ENCODE assay signal across 8 mouse cellular contexts in the genomic region with DNA sequence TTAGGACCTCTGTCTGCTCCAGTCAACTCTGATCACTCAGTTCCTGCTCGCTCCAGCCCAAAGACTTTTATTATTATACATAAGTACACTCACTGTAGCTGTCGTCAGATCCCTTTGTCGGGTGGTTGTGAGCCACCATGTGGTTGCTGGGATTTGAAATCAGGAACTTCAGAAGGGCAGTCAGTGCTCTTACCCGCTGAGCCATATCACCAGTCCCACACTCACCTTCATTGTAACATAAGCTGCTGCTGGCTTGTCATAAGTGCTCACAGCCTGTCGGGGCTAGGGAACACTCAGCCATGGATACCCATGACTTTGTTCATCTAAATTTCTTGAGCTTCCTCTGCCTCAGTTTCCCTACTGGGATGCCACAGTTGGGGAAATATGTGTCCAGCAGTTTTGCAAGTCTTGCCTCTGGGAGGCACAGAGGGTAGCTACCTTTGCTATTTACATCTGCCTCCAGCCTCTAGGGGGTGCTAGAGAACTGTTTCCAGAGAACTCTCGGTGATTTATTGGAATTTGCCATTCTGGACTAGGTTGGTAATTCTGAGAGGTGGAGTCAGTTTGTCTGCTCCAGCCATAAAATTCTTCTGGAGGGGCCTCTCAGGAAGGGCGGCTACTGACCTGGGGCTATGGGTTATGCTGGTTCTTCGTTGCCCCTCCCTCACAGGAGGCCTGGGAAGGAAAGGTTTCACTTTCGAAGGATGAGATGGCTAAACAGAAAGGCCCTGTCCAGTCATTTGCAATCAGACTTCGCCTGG. TPM values are rescaled to one million over a fixed set of nuclear protein-coding genes. Genes with fewer than 3 reads are reported as not detected.
A peak's percentile ranks its signal among the peaks of the same experiment; 100 is the strongest.
DNase-seq lines count a peak whose midpoint lies in the region; ATAC-seq and TF ChIP-seq lines count a peak whose summit lies in the region.

No protein-coding gene starts in this region.

- peak; percentile 37; the same call in 1 of the 2 replicates for TF ChIP-seq CTCF in bone marrow macrophage, adult 2 months (IDR thresholded peaks at IDR 0.05; ENCODE audit: low read depth, low read length)

- no peak overlapping the region for H3K9ac ChIP-seq in hindbrain, embryonic 16.5 days (ENCODE audit: low read depth, low read length)

- H3K9me3 ChIP-seq in erythroblast, embryonic 14.5 days (ENCODE audit: control insufficient read depth, low read length): peaks cover 6% of the 10 kb centered on the region; the same call in 1 of the 2 replicates
- no peaks in the 10 kb centered on the region for H3K9me3 ChIP-seq in hindbrain, embryonic 16.5 days (ENCODE audit: control insufficient read depth, low read length)

- WGBS in hindbrain, embryonic 16.5 days: 41% methylated on average over 10 of the region's 10 CpGs

- peaks cover 49% of the 10 kb centered on the region for H3K27me3 ChIP-seq in erythroblast, embryonic 14.5 days (ENCODE audit: control insufficient read depth)
- peaks cover 21% of the 10 kb centered on the region for H3K27me3 ChIP-seq in hindbrain, embryonic 16.5 days (replicated peaks; ENCODE audit: control insufficient read depth, insufficient read depth, low read length)

- H3K4me1 ChIP-seq in bone marrow macrophage, adult 2 months (ENCODE audit: control insufficient read depth, insufficient read depth, low read length): peaks cover 19% of the 10 kb centered on the region
- peaks cover 9% of the 10 kb centered on the region for H3K4me1 ChIP-seq in erythroblast, embryonic 14.5 days (ENCODE audit: control insufficient read depth)
- peaks cover 11% of the 10 kb centered on the region for H3K4me1 ChIP-seq in hindbrain, embryonic 16.5 days (ENCODE audit: control insufficient read depth, insufficient read depth, low read depth, low read length)

- ATAC-seq in hindbrain, embryonic 16.5 days: no peak
- ATAC-seq in megakaryocyte progenitor cell, adult 5-6 weeks (replicated peaks; ENCODE audit: poor library complexity): peak; percentile 71

- peak; percentile 47 to 64 for DNase-seq in urinary bladder, adult 18-20 months (ENCODE audit: low spot score in 2 of 2)
- no peak for DNase-seq in urinary bladder, adult 2 months (ENCODE audit: low spot score)
- DNase-seq in left cerebral cortex, postnatal 25 days (ENCODE audit: low spot score in 2 of 2): peak; percentile 67 to 82
- peak; percentile 45 for DNase-seq in telencephalon, adult 2 months (ENCODE audit: low read depth, low spot score)

- no peaks in the 10 kb centered on the region; the same call in 1 of the 2 replicates for H3K36me3 ChIP-seq in erythroblast, embryonic 14.5 days (ENCODE audit: control insufficient read depth)
- H3K36me3 ChIP-seq in hindbrain, embryonic 16.5 days (ENCODE audit: control insufficient read depth, insufficient read depth, low read length): peaks cover 23% of the 10 kb centered on the region

- peak overlapping the region; percentile 44 for H3K4me3 ChIP-seq in bone marrow macrophage, adult 2 months (ENCODE audit: insufficient read depth, low read length)
- H3K4me3 ChIP-seq in erythroblast, embryonic 14.5 days (replicated peaks): peak overlapping the region; percentile 47
- H3K4me3 ChIP-seq in hindbrain, embryonic 16.5 days (ENCODE audit: low read length): no peak overlapping the region

- intact Hi-C loops in left cerebral cortex, postnatal 25 days (cut with DNase I): no loop called here

- H3K27ac ChIP-seq in bone marrow macrophage, adult 2 months (ENCODE audit: insufficient read depth, low read depth, low read length): no peak overlapping the region
- H3K27ac ChIP-seq in hindbrain, embryonic 16.5 days (ENCODE audit: low read depth, low read length): no peak overlapping the region

- H3K4me2 ChIP-seq in hindbrain, embryonic 16.5 days (ENCODE audit: low read length): peak overlapping the region; percentile 15

- TF ChIP-seq POLR2A in bone marrow macrophage, adult 2 months (IDR thresholded peaks at IDR 0.05; ENCODE audit: borderline replicate concordance, low read depth, low read length): no peak

RNA-seq across cellular contexts. Expression of a gene that starts 3.2 kb away (rescaled TPM):
- 0.04 and 0.11 TPM in 2 replicates for polyA plus RNA-seq in urinary bladder, adult 2 months (2012; rRNA removed)
- polyA plus RNA-seq in bone marrow macrophage, adult 2 months (2012; ENCODE audit: insufficient read depth, insufficient read length, missing spikeins): not detected in 2 replicates
- polyA plus RNA-seq in erythroblast, embryonic 14.5 days (2012): 0.02 TPM in 1 of 2 replicates, not detected in the other
- polyA plus RNA-seq in hindbrain, embryonic 16.5 days (2015; fragmentation: Nextera tagmentation; extraction: Ambion mirVana): 1.4 and 1.8 TPM in 2 replicates
- total RNA-seq in left cerebral cortex, postnatal 25 days (2021): under 1 TPM; 0.60 to 0.71 TPM
- total RNA-seq in megakaryocyte progenitor cell, adult 5-6 weeks (2015): 0.05 TPM in 1 of 2 replicates, not detected in the other
- total RNA-seq in megakaryocyte progenitor cell, adult 5-6 weeks (2017): not detected in 2 replicates

RNA-seq across cellular contexts. Expression of a gene that starts 8.1 kb away (rescaled TPM):
- 12.8 and 13.0 TPM in 2 replicates for polyA plus RNA-seq in urinary bladder, adult 2 months (2012; rRNA removed)
- 13.9 TPM in 2 replicates for polyA plus RNA-seq in bone marrow macrophage, adult 2 months (2012; ENCODE audit: insufficient read depth, insufficient read length, missing spikeins)
- 2.2 and 3.9 TPM in 2 replicates for polyA plus RNA-seq in erythroblast, embryonic 14.5 days (2012)
- 81.4 and 84.1 TPM in 2 replicates for polyA plus RNA-seq in hindbrain, embryonic 16.5 days (2015; fragmentation: Nextera tagmentation; extraction: Ambion mirVana)
- 10 to 100 TPM; 52.8 to 58.2 TPM for total RNA-seq in left cerebral cortex, postnatal 25 days (2021)
- 1.3 and 1.6 TPM in 2 replicates for total RNA-seq in megakaryocyte progenitor cell, adult 5-6 weeks (2015)
- total RNA-seq in megakaryocyte progenitor cell, adult 5-6 weeks (2017): 1.9 and 2.4 TPM in 2 replicates

RNA-seq across cellular contexts. Expression of a gene that starts 22.6 kb away (rescaled TPM):
- 35.0 and 39.3 TPM in 2 replicates for polyA plus RNA-seq in urinary bladder, adult 2 months (2012; rRNA removed)
- 20.4 and 21.3 TPM in 2 replicates for polyA plus RNA-seq in bone marrow macrophage, adult 2 months (2012; ENCODE audit: insufficient read depth, insufficient read length, missing spikeins)
- 1.4 and 2.3 TPM in 2 replicates for polyA plus RNA-seq in erythroblast, embryonic 14.5 days (2012)
- polyA plus RNA-seq in hindbrain, embryonic 16.5 days (2015; fragmentation: Nextera tagmentation; extraction: Ambion mirVana): 202 and 203 TPM in 2 replicates
- total RNA-seq in left cerebral cortex, postnatal 25 days (2021): 100 to 1,000 TPM; 304 to 305 TPM
- total RNA-seq in megakaryocyte progenitor cell, adult 5-6 weeks (2015): 4.7 and 5.1 TPM in 2 replicates
- 9.9 and 10.6 TPM in 2 replicates for total RNA-seq in megakaryocyte progenitor cell, adult 5-6 weeks (2017)

RNA-seq across cellular contexts. Expression of a gene that starts 22.7 kb away (rescaled TPM):
- polyA plus RNA-seq in urinary bladder, adult 2 months (2012; rRNA removed): 10.4 and 15.3 TPM in 2 replicates
- 17.3 and 20.1 TPM in 2 replicates for polyA plus RNA-seq in bone marrow macrophage, adult 2 months (2012; ENCODE audit: insufficient read depth, insufficient read length, missing spikeins)
- polyA plus RNA-seq in erythroblast, embryonic 14.5 days (2012): 46.9 and 56.9 TPM in 2 replicates
- polyA plus RNA-seq in hindbrain, embryonic 16.5 days (2015; fragmentation: Nextera tagmentation; extraction: Ambion mirVana): 20.8 and 21.1 TPM in 2 replicates
- total RNA-seq in left cerebral cortex, postnatal 25 days (2021): 1 to 10 TPM; 3.0 to 3.3 TPM
- total RNA-seq in megakaryocyte progenitor cell, adult 5-6 weeks (2015): 34.5 and 36.9 TPM in 2 replicates
- total RNA-seq in megakaryocyte progenitor cell, adult 5-6 weeks (2017): 17.3 and 20.5 TPM in 2 replicates

RNA-seq across cellular contexts. Expression of a gene that starts 26.2 kb away (rescaled TPM):
- 0.10 and 0.23 TPM in 2 replicates for polyA plus RNA-seq in urinary bladder, adult 2 months (2012; rRNA removed)
- polyA plus RNA-seq in bone marrow macrophage, adult 2 months (2012; ENCODE audit: insufficient read depth, insufficient read length, missing spikeins): not detected in 2 replicates
- 0.06 TPM in 1 of 2 replicates, not detected in the other for polyA plus RNA-seq in erythroblast, embryonic 14.5 days (2012)
- 0.13 TPM in 1 of 2 replicates, not detected in the other for polyA plus RNA-seq in hindbrain, embryonic 16.5 days (2015; fragmentation: Nextera tagmentation; extraction: Ambion mirVana)
- not detected for total RNA-seq in left cerebral cortex, postnatal 25 days (2021)
- total RNA-seq in megakaryocyte progenitor cell, adult 5-6 weeks (2015): not detected in 2 replicates
- not detected in 2 replicates for total RNA-seq in megakaryocyte progenitor cell, adult 5-6 weeks (2017)
